Mouse (Mus musculus) heart, adult 8-10 months (tissue): ENCODE measurements around the gene Wdr66. TPM values are rescaled to one million over a fixed set of nuclear protein-coding genes. Genes with fewer than 3 reads are reported as not detected.

ENCODE experiments used
- DNase-seq: peaks from one replicate; pipeline ENCODE4 v3.0.0; 2022; ENCODE audit warnings: low spot score
- total RNA-seq, 4 experiments: library from RNA; stranded (reverse); gene quantifications; 2 replicates each; pipeline ENCODE4 v1.2.4; 2022

The Wdr66 gene
- total RNA-seq, 4 experiments from 2014 or later = 0.65 to 0.82 (median 0.73) TPM

DNA sequence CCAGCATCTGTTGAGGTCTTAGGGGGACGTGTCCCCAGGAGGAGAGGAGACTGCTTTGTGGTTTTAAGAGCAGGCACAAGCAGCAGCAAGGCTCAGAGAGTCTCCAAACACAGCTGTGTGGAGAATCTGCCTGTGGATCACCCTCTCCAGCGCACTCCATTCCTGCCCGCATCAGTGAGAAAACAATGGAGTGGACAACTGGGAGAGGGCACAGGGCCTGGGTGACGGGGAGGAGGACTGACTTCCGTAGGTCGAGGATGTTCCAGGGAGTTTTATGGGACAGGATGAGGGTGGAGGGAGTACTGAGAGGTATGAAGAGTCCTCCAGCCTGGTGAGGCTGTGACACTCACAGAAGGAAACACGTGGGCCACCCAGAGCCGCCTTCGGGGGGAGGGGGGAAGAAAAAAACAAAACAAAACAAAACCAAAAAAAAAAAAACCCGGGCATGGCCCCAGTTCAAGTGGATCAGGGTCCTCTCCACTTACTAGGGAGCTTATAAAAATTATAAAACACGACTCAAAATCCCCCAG, 62.0 kb downstream of the Wdr66 start:
- DNase-seq = no peak

- DNase-seq = no peak
Observed at GRCm38 (mm10) chr5:123315219-123315866, 63.4 kb downstream of the Wdr66 start.

- peak; percentile 35 for DNase-seq
Observed at GRCm38 (mm10) chr5:123317992-123318391, 66.1 kb downstream of the Wdr66 start.

DNA sequence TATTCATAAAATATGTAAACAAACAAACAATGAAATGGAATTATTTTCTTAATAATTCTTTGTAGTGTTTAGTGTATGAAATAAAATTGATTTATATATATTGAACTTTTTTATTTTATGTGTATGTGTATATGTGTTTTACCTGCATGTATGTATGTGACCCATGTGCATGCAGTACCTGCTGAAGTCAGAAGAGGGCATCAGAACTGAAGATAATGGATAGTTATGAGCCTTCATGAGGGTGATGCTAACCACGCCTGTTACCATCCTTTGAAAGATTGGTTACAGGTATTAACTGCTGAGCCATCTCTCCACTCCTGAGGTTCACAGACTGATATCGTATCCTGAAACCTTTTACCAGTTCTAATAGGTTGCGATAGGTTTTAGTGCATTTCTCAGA, 68.2 kb downstream of the Wdr66 start:
- no peak for DNase-seq

DNA sequence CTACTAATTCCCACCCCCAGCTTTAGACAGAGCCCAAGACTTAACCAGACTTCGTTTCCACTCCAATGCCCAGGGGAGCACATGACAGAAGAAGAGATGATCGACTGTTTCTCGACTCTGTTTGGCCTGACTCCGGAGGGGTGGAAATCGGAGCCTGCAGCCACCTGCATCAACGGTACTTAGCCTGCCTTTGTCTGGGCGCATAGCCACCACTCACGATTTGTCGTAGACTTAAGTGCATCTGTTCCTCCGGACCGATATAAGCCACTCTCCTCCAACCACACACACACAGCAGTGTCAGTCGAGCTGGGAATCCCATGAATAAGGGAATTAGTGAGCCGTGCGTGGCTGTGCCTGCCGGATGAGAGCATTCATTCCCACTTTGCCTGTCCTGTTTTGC, 72.3 kb downstream of the Wdr66 start:
- no peak for DNase-seq

DNA sequence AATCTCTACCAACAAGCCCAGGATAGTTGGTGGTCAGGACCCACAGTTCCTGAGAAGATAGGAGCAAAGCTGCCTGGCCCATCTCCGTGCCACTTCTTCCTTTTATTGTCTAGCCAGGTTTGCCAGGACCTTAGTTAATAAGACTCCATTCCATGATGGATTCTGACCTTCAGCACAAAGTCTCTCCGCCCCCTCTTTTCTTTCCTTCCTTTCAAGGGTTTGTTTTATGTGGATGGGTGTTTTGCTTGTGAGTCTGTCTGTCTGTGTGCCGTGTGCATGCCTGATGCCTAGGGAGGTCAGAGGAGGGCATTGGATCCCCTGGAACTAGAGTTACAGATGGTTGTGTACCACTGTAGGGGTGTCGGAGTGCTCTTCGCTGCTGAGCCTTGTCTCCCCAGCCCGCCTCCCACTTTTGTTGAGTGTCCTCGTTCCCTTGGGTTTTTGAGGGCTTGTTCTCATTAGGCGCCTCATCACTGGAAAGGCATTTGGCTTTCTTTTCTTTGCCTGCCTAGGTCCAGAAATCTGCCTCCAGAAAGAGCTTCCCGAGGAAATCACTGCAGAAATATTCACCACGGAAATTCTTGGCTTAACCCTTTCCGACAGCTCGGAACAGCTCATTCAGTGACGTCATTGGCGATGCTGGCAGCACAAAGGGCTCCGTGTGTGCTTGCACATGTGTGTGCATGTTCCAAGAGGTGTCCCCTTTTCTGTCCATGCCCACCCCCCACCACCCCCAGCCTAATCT, 74.3 kb downstream of the Wdr66 start:
- peak; percentile 53 for DNase-seq

- DNase-seq = no peak
Observed at GRCm38 (mm10) chr5:123326751-123327148, 74.8 kb downstream of the Wdr66 start.

GRCm38 (mm10) chr5:123327686-123328085, 75.8 kb downstream of the Wdr66 start:
- DNase-seq = no peak

GRCm38 (mm10) chr5:123333566-123333965, 81.7 kb downstream of the Wdr66 start:
- DNase-seq = no peak

DNA sequence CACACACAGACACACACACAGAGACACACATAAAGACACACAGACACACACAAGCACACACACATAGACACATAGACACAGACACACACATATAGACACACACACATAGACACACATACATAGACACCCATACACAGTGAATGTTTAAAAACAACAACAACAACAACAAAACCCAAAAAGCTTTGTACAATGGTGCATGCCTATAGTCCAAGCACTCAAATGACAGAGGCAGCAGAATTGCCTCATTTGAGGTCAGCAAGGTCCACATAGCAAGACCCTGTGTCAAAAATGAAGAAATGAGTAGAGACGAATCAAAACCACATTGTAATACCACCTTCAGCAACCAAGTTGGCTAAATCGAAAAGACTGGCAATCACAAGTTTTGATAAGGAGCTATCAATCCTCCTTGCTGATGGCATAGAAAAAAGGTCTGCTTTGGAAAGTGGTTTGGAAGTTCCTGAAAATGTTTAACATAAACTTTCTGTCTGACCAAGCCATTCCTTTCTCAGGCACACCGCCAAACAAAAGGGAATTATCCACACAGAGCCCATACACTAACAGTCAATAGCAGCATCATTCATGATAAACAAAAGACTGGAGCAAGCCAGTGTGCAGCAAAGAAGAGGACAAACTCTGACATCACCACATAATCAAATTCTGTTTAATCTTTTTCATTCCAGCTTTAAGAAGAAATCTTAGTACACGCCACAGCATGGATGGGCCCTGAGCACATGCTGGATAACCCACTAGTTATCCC, 84.5 kb downstream of the Wdr66 start:
- no peak for DNase-seq

GRCm38 (mm10) chr5:123338463-123338862, 86.6 kb downstream of the Wdr66 start:
- no peak for DNase-seq

- peak; percentile 89 for DNase-seq
Observed at GRCm38 (mm10) chr5:123343707-123344627, 92.1 kb downstream of the Wdr66 start, which contains the start of gene Bcl7a. Bcl7a (plus strand) TSS chr5:123343834.

DNA sequence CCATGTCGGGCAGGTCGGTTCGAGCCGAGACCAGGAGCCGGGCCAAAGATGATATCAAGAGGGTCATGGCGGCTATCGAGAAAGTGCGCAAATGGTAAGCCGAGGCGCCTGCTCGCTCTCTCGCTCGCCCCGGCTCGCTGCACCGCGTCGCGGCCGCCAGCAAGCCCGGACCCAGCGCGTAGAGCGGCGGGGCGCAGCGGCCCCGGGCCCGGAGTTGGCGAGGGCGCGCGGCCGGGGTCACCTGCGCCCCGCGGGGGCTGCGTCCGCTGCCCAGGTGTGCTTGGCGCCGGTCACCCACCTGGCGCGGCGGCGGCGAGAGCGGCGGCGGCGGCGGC, 92.7 kb downstream of the Wdr66 start:
- DNase-seq = no peak

DNA sequence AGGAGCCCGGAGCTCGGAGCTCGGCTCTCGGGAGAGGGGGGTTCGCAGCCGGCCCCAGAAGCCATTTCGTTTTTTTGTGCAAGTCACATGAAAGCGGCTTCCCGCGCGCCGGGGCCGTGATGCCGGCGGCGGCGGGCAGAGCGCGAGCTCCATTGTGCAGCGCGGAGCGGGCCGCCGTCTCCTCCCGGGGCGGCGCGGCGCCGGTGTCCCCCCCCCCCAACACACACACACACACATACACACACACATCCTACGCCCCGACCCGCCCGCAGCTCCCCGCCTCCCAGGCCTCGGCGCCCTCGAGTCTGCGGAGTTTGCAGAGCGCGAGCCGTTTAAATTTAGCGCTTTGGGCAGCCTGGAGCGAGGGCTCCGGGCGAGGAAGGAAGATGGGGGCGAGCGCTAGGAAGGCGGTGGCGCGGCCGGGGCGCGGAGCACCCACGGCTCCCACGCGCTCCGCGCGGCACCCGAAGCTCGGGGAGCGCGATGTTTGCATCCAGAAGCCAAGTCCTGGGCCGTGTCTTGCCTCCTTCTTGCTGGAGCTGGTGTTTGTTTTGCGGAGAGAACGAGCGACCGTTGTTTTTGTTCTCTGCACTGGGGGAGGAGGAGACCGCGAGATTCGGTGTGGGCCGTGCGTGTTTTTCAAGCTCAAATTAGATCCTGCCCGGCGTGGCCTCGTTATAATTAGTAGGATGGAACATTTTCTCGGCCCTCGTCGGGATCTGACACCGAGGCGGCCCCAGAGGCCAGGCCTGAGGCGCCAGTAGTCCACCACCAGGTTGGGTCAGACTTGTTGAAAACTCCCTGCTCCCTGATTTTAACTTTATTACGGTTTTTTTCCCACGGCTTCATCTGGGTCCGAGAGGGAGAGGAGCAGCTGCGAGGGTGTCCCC, 93.3 kb downstream of the Wdr66 start:
- peak; percentile 49 for DNase-seq

GRCm38 (mm10) chr5:123345853-123346654, 94.2 kb downstream of the Wdr66 start:
- DNase-seq = peak; percentile 69

GRCm38 (mm10) chr5:123346701-123347270, 94.9 kb downstream of the Wdr66 start:
- DNase-seq = no peak

DNA sequence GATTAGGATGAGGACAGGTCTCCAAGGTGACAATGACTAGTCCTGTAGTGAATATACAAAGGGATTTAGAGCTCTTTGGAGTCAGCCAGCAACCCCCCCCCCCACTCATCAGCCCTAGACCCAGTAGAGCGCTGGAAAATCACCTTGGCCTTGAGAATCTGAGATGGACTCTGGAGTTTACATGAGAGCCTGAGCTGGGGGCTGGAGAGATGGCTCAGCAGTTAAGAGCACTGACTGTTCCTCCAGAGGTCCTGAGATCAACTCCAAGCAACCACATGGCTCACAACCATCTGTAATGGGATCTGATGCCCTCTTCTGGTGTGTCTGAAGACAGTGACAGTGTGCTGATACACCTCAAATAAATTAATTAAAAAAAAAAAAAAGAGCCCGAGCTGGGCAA, 96.1 kb downstream of the Wdr66 start:
- DNase-seq = no peak

DNA sequence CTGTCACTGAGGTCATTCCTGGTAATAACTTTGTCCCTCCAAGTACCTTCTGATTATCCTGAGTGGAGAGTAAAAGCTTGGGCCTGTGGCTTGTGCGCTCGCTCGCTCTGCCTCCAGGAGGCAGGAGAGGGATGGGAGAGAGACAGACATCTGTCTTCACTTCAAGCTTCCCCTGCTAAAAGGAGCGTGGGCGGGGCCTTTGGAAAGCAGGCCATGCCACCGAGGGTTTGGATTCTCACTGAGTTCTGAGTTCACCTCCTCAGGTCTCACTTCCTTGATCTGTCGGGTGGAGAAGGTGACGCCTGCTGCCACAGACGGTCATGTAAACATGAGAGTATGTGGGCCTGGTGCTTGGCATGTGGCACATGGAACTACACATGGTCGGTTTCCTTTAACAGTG, 98.5 kb downstream of the Wdr66 start:
- DNase-seq = no peak

DNA sequence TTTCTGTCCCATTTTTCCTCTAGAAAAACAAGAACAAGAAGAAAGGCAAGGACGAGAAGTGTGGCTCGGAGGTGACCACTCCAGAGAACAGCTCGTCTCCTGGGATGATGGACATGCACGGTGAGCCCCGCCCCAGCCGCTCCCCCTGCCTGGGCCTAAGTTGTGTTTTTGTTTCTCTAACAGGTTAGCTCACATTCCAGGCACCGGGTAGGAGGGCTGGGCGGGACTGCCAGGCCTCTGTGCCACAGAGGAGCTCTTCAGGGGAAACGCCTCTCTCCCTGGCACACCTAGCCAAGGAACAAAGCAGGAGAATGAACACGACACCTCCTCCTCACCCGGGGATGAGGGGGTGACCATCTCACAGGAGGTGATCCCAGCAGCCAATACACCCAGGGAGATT, 104.0 kb downstream of the Wdr66 start:
- no peak for DNase-seq
